Mouse (Mus musculus): ENCODE measurements at regions not wholly inside any gene's neighbourhood (a gene's known extent, or its start where the extent isn't known, plus 50 kb on each side); places are given as distances from the start of the nearest gene placed in this dataset.

GRCm38 (mm10) chr13:28759026-28759425 lies 194.5 kb downstream of the Sox4 start:
- no peak for ATAC-seq (ENCODE audit: poor library complexity, severe bottlenecking)

DNA sequence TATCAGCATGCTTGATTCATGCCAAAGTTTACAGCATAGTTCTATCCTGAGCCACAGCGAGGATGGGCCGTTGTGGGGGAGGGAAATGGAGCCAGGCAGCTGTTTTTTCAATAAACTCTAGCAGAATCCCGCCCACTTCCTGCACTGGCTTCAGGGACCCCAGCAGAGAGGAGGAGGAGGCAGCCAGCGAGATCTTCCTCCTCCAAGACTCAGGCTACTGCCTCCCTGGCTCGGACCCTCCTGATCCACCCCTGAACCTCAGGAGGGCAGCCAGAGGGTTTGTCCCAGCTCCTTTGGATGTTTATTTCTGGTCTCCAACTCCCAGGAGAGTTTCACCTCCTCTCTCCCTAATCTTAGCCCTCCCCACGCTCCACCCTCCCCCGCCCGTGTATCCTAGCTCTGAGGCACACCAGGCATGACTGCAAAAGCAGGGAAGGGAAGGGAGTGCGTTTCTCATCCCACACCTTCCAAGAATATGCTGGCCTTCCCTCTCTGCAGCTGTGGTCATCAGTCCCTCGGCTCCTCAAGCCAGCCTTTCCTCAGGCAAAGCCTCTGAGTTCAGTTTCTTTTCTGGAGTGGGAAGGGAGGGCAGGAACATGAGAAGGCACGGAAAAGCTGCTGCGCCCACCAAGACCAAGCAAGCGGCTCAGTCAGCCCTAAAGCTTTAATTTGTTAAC lies 195.5 kb downstream of the Sox4 start:
- ATAC-seq (ENCODE audit: poor library complexity, severe bottlenecking) = peak; percentile 55

- no peak for ATAC-seq (ENCODE audit: poor library complexity, severe bottlenecking)
These were observed 196.4 kb downstream of the Sox4 start for GRCm38 (mm10) chr13:28756915-28757765.

DNA sequence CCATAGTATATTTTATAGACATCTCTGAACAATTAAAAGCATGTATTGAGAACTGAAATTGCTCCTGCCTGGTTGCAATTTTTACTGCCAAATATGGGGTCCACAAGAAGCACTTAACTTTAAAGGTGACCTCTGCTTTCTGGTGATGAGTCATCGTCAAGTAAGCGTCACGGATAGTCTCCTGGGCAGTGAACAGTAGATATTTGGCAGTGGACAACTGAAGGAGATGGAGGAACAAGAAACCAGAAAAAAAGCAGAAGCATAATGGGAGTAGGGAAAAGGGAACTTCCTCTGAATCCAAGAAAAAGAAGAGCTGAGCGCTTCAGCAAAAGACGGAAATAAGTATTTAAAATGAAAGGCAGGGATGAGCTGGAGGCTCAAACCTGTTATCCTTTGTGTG lies 199.3 kb downstream of the Sox4 start:
- ATAC-seq (ENCODE audit: poor library complexity, severe bottlenecking) = peak; percentile 59

DNA sequence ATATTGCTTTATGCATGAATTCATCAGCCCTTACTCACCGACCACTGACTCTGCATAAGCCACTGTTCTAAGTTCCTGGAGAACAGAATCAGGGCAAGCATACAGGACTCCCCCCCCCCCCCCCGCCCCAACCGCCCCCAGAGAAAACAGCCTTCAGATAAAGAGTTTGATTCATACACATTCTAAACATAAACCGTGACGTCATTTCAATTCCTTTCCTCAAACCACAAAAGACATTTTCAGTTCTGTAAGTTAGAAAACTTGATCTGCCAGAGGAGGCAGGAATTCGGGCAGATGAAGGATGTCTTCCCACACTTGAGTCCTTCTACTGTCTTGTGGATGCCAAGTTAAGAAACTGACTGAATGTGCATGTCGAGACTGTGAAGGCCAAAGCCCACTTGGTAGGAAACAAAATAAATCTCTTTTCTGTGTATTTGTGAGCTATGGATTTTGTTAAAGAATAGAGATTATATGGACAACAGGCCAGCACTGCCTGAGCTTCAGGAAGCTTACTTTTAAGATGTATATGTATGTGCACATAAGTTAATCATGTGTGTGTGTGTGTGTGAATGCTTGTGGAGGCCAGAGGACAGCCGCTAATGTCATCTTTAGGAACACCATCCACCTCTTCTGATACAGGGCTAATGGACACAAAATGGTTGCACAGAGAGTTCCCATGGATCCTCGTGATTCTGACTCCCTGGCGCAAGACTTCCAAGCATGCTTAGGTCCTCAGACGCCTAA lies 202.4 kb downstream of the Sox4 start:
- no peak for ATAC-seq (ENCODE audit: poor library complexity, severe bottlenecking)

DNA sequence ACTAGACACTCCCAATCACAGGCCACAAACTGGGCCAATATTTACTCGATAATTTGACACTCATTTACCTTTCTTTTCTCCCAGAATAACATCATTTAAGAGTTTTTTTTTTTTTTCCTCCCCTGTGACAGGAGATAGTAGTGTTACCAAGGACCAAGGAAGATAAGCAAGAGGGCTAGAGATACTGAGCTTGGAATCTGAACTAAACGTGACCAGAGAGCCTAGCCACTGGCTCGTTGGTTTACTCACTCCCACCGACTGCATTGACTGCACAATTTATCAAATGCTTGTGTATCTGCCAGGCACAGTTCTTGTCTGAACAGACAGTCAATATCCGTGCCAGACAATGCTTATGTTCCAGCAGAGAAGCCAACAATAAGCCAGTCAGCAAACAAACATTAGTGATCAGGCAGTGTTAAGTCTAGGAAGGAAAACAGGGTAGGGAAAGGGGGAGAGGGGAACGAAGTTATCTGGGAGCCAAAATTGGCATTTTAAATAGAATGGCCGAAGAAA lies 213.3 kb downstream of the Sox4 start:
- no peak for ATAC-seq (ENCODE audit: poor library complexity, severe bottlenecking)

- no peak for ATAC-seq (ENCODE audit: poor library complexity, severe bottlenecking)
These were observed 215.1 kb downstream of the Sox4 start for GRCm38 (mm10) chr13:28738160-28739100.

GRCm38 (mm10) chr13:28732475-28732874 lies 221.0 kb downstream of the Sox4 start:
- ATAC-seq (ENCODE audit: poor library complexity, severe bottlenecking) = no peak

GRCm38 (mm10) chr13:28732036-28732435 lies 221.5 kb downstream of the Sox4 start:
- no peak for ATAC-seq (ENCODE audit: poor library complexity, severe bottlenecking)

DNA sequence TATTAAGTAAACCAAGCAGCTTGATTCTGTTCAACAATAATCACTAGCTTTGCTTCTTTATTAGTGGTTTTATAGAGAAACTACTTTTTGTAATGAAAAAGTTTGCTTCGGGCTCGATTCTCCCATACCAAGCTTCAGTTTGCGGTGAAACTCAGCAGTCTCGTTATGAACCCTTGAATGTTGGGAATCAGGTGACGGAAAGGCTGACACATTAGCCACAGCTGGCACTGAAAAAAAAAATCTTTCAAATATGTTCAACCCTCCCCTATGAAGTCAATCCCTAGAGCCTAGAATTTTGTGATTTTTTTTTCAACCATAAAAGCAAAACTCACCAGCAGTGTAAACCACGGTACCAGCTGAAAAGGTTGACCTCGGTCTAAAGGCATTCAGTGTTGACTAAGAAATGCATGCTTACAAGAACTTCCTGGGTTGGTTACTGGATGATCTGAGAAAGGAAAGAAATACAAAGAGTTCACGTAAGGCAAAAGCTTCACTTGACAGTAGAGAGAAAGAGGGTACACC lies 223.4 kb downstream of the Sox4 start:
- ATAC-seq (ENCODE audit: poor library complexity, severe bottlenecking) = no peak

- ATAC-seq (ENCODE audit: poor library complexity, severe bottlenecking) = no peak
These were observed 224.7 kb downstream of the Sox4 start for GRCm38 (mm10) chr13:28728768-28729167.

- 0 out of 2 replicates have a peak, but pooled peaks have one; percentile 21 for ATAC-seq (ENCODE audit: poor library complexity, severe bottlenecking)
These were observed 229.2 kb downstream of the Sox4 start for GRCm38 (mm10) chr13:28724300-28724699.

- no peak for ATAC-seq (ENCODE audit: poor library complexity, severe bottlenecking)
These were observed 231.4 kb downstream of the Sox4 start for GRCm38 (mm10) chr13:28722074-28722473.

DNA sequence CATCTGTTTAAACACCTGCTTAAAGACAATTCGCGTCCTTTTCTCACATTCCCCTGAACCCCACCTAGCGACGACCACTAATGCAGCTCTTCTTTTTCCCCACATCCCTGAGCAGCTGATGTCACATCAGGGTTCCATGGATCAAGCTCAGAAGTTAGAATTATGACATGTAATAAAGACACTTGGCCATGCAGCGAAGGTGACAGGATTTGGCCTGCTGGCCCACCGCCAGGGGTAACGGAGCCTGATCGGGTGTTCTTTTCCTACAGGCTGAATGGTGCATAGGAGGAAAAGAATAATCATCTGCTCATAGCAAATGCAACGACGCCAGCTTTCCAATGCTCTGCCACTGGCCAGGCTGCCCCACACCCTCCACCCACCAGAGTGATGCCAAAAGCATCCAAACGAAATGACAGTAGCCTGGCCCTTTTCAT lies 231.9 kb downstream of the Sox4 start:
- ATAC-seq (ENCODE audit: poor library complexity, severe bottlenecking) = no peak

DNA sequence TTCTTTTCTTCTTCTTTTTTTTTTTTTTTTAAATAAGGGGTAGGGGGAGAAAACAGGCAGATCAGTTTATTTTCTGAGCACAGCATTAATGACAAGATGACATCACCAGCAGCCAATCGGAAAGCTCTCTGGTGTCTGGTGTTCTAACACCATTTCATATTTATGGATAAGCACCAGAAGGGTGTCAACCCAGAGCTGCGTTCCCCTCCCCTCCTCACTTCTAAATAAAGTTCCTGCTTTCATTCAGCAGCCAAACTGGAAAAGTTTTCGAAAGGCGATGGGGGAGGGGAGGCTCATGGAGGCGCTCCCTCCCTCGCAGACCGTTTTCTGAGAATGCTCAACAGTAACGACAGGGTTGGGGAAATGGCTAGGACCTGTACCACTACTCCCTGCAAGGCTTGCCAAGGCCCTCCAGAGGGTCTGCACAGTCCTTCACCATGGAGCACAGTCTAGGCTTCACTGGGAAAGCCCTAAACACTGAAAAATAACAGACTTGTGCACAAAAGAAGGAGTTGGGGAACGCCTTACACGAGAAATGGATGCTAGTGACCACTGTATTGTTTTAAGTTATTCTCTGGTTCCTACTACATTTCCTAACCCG lies 232.8 kb downstream of the Sox4 start:
- no peak for ATAC-seq (ENCODE audit: poor library complexity, severe bottlenecking)

DNA sequence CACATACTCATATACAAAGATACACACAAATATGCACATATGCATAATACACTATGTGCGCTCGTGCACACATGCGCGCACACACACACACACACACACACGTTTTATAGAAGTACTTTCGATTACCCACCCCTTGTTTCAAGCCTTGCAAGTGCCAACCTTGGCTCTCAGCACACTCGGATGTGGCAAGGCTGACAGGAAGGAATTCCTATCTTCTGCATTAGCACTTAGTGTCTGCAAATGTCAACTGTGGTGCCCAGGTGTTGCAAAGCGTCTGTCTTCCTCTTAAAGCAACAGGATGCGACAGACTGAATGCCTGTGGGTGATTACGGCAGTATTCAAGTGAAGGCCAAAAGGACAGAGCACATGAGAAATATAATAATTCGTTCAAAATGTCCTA lies 233.3 kb downstream of the Sox4 start:
- ATAC-seq (ENCODE audit: poor library complexity, severe bottlenecking) = 0 out of 2 replicates have a peak, but pooled peaks have one; percentile 30

DNA sequence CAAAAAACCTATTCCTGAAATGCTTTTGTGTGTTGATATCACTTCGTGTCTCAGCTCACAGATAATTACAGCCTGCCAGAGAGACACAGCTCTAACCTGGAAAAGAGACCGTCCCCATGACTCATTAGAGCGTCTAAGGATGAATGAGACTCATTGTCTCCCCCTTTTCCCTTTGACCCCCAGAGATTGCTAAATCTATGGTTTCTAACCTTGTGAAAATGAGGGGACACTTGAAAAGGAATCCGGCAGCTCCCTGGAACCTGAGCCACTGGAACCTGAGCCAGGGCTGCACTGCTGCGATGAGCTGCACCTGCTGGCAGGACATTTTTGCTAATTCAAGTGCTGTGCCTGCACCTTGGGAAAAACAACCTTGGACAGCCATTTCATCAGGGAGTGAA lies 234.6 kb downstream of the Sox4 start:
- ATAC-seq (ENCODE audit: poor library complexity, severe bottlenecking) = no peak

GRCm38 (mm10) chr13:28718169-28718867 lies 235.2 kb downstream of the Sox4 start:
- ATAC-seq (ENCODE audit: poor library complexity, severe bottlenecking) = no peak

- no peak for ATAC-seq (ENCODE audit: poor library complexity, severe bottlenecking)
These were observed 236.1 kb downstream of the Sox4 start for GRCm38 (mm10) chr13:28717404-28717803.

Measured in megakaryocyte, adult 5-6 weeks (primary cell).